Comparison of ENCODE assay signal across 18 mouse cellular contexts in genomic region chr5:112572217-112572616, GRCm38 (mm10). TPM values are rescaled to one million over a fixed set of nuclear protein-coding genes. Genes with fewer than 3 reads are reported as not detected.
"Had no signal": no experiment of that assay in that cellular context is flagged by ENCODE, and none has a peak within 500 bp of the region (broad histone marks: within the 10 kb centered on the region; RNA-seq: fewer than 3 reads in every experiment).

No protein-coding gene starts in this region.

- H3K4me1 ChIP-seq: liver, embryonic 13.5 days had no signal

- DNase-seq: kidney, adult 2 months; kidney, postnatal 36 days; layer of hippocampus, postnatal 36 days; liver, embryonic 13.5 days; lung, adult 2 months; lung, postnatal 14 days; lung, postnatal 4 days; midbrain, embryonic 14.5 days; retina, postnatal 1 day; right cerebral cortex, postnatal 25 days; spleen, adult 18-20 months; thymus, postnatal 25 days had no signal

- ATAC-seq: intestine, postnatal 0 days had no signal

- H3K9me3 ChIP-seq: stomach, embryonic 15.5 days had no signal

- H3K4me3 ChIP-seq: liver, embryonic 13.5 days; neural tube, embryonic 12.5 days; stomach, embryonic 15.5 days had no signal

- H3K9ac ChIP-seq: liver, embryonic 13.5 days; neural tube, embryonic 12.5 days; stomach, embryonic 15.5 days had no signal

- H3K4me2 ChIP-seq: liver, embryonic 13.5 days; neural tube, embryonic 12.5 days; stomach, embryonic 15.5 days had no signal

- H3K36me3 ChIP-seq: liver, embryonic 13.5 days; neural tube, embryonic 12.5 days; stomach, embryonic 15.5 days had no signal

- H3K27ac ChIP-seq: kidney, postnatal 0 days; left cerebral cortex, adult 2 months; liver, embryonic 13.5 days; neural tube, embryonic 12.5 days; stomach, embryonic 15.5 days had no signal

RNA-seq across cellular contexts. Expression of gene Sez6l, which starts 4.8 kb away (rescaled TPM):
- polyA plus RNA-seq: liver, adult 2 months had no signal
